Comparison of ENCODE assay signal across 9 mouse cellular contexts in the genomic region with DNA sequence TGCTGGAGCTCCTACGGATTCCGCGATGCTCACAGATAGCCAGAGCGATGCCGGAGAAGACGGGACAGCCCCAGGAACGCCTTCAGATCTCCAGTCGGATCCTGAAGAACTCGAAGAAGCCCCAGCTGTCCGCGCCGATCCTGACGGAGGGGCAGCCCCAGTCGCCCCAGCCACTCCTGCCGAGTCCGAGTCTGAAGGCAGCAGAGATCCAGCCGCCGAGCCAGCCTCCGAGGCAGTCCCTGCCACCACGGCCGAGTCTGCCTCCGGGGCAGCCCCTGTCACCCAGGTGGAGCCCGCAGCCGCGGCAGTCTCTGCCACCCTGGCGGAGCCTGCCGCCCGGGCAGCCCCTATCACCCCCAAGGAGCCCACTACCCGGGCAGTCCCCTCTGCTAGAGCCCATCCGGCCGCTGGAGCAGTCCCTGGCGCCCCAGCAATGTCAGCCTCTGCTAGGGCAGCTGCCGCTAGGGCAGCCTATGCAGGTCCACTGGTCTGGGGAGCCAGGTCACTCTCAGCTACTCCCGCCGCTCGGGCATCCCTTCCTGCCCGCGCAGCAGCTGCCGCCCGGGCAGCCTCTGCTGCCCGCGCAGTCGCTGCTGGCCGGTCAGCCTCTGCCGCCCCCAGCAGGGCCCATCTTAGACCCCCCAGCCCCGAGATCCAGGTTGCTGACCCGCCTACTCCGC. TPM values are rescaled to one million over a fixed set of nuclear protein-coding genes. Genes with fewer than 3 reads are reported as not detected.
DNase-seq lines count a peak whose midpoint lies in the region; ATAC-seq lines count a peak whose summit lies in the region.
"Had no signal": no experiment of that assay in that cellular context is flagged by ENCODE, and none has a peak within 500 bp of the region (broad histone marks: within the 10 kb centered on the region; RNA-seq: fewer than 3 reads in every experiment).

No protein-coding gene starts in this region.

- peaks cover 12% of the 10 kb centered on the region for H3K36me3 ChIP-seq in lung, embryonic 16.5 days (ENCODE audit: control insufficient read depth, insufficient read depth, low read length)
- H3K36me3 ChIP-seq in forebrain, embryonic 14.5 days (ENCODE audit: control insufficient read depth, insufficient read depth, low read length) = no peaks in the 10 kb centered on the region
- peaks cover 51% of the 10 kb centered on the region for H3K36me3 ChIP-seq in limb, embryonic 13.5 days
- no peaks in the 10 kb centered on the region for H3K36me3 ChIP-seq in neural tube, embryonic 15.5 days

- H3K9ac ChIP-seq in lung, embryonic 16.5 days (ENCODE audit: low read length) = peak overlapping the region; percentile 25; the same call in 1 of the 2 replicates
- no peak overlapping the region for H3K9ac ChIP-seq in forebrain, embryonic 14.5 days (ENCODE audit: low read length)
- H3K9ac ChIP-seq in limb, embryonic 13.5 days = peak overlapping the region; percentile 48
- no peak overlapping the region for H3K9ac ChIP-seq in neural tube, embryonic 15.5 days (replicated peaks)

- peaks cover 29% of the 10 kb centered on the region for H3K27me3 ChIP-seq in lung, embryonic 16.5 days (ENCODE audit: control insufficient read depth, insufficient read depth, low read depth, low read length)
- H3K27me3 ChIP-seq in forebrain, embryonic 14.5 days (replicated peaks; ENCODE audit: control insufficient read depth, insufficient read depth, low read length) = peaks cover 37% of the 10 kb centered on the region
- peaks cover 46% of the 10 kb centered on the region for H3K27me3 ChIP-seq in limb, embryonic 13.5 days
- H3K27me3 ChIP-seq in neural tube, embryonic 15.5 days (replicated peaks) = peaks cover 39% of the 10 kb centered on the region

- peaks cover 11% of the 10 kb centered on the region for H3K4me1 ChIP-seq in lung, embryonic 16.5 days (replicated peaks; ENCODE audit: control insufficient read depth, insufficient read depth, low read length)
- H3K4me1 ChIP-seq in forebrain, embryonic 14.5 days (ENCODE audit: control insufficient read depth, insufficient read depth, low read length) = peaks cover 2% of the 10 kb centered on the region; the same call in 1 of the 2 replicates
- H3K4me1 ChIP-seq in limb, embryonic 13.5 days = peaks cover 24% of the 10 kb centered on the region
- H3K4me1 ChIP-seq in neural tube, embryonic 15.5 days = peaks cover 46% of the 10 kb centered on the region

- peak overlapping the region; percentile 39 for H3K4me2 ChIP-seq in lung, embryonic 16.5 days (ENCODE audit: low read depth, low read length)
- H3K4me2 ChIP-seq in forebrain, embryonic 14.5 days (ENCODE audit: low read length) = peak overlapping the region; percentile 32
- H3K4me2 ChIP-seq in limb, embryonic 13.5 days (replicated peaks) = peak overlapping the region; percentile 66
- H3K4me2 ChIP-seq in neural tube, embryonic 15.5 days = peak overlapping the region; percentile 59

- no peak for ATAC-seq in lung, embryonic 16.5 days (ENCODE audit: low read depth)
- no peak for ATAC-seq in forebrain, embryonic 14.5 days
- ATAC-seq in limb, embryonic 13.5 days (ENCODE audit: low FRiP score, low read depth) = no peak
- no peak for ATAC-seq in neural tube, embryonic 15.5 days (ENCODE audit: low FRiP score)
- no peak for ATAC-seq in megakaryocyte progenitor cell, adult 5-6 weeks (replicated peaks; ENCODE audit: poor library complexity)

- peaks cover 64% of the 10 kb centered on the region for H3K9me3 ChIP-seq in lung, embryonic 16.5 days (ENCODE audit: control insufficient read depth, low read length)
- H3K9me3 ChIP-seq in forebrain, embryonic 14.5 days (replicated peaks; ENCODE audit: control insufficient read depth, low read length) = peaks cover 45% of the 10 kb centered on the region
- H3K9me3 ChIP-seq in limb, embryonic 13.5 days = peaks cover 68% of the 10 kb centered on the region
- H3K9me3 ChIP-seq in neural tube, embryonic 15.5 days (replicated peaks) = peaks cover 22% of the 10 kb centered on the region

- 58% methylated on average over 42 of the region's 48 CpGs for WGBS in lung, embryonic 16.5 days
- WGBS in forebrain, embryonic 14.5 days = 53% methylated on average over 48 of the region's 48 CpGs
- WGBS in limb, embryonic 13.5 days = 55% methylated on average over 48 of the region's 48 CpGs
- WGBS in neural tube, embryonic 15.5 days = 50% methylated on average over 48 of the region's 48 CpGs

- no peak overlapping the region for H3K27ac ChIP-seq in lung, embryonic 16.5 days (ENCODE audit: low read length)
- H3K27ac ChIP-seq in forebrain, embryonic 14.5 days (ENCODE audit: low read depth, low read length) = no peak overlapping the region
- no peak overlapping the region for H3K27ac ChIP-seq in limb, embryonic 13.5 days
- H3K27ac ChIP-seq in neural tube, embryonic 15.5 days (replicated peaks) = no peak overlapping the region
- H3K27ac ChIP-seq: layer of hippocampus, adult 2 months had no signal

- peak overlapping the region; percentile 40 for H3K4me3 ChIP-seq in lung, embryonic 16.5 days (ENCODE audit: low read length)
- H3K4me3 ChIP-seq in forebrain, embryonic 14.5 days (ENCODE audit: low read depth, low read length) = peak overlapping the region; percentile 15
- peak overlapping the region; percentile 42 for H3K4me3 ChIP-seq in limb, embryonic 13.5 days
- H3K4me3 ChIP-seq in neural tube, embryonic 15.5 days (replicated peaks) = peak overlapping the region; percentile 33
- H3K4me3 ChIP-seq: layer of hippocampus, adult 2 months had no signal

- DNase-seq in lung, adult 18-20 months = no peak
- no peak for DNase-seq in forebrain, embryonic 14.5 days (ENCODE audit: low spot score)
- DNase-seq in right cerebral cortex, adult 2 months (ENCODE audit: low spot score in 2 of 2) = no peak
- no peak for DNase-seq in thymus, postnatal 0 days (ENCODE audit: low spot score)

RNA-seq across cellular contexts. Expression of gene Gnas, which starts 15.1 kb away (rescaled TPM):
- polyA plus RNA-seq in lung, embryonic 16.5 days (2015; fragmentation: Nextera tagmentation; extraction: Ambion mirVana) = 1,083 and 1,573 TPM in 2 replicates
- polyA plus RNA-seq in forebrain, embryonic 14.5 days (2014; fragmentation: Nextera tagmentation; extraction: Ambion mirVana) = 966 and 1,076 TPM in 2 replicates
- polyA plus RNA-seq in limb, embryonic 13.5 days (2015; fragmentation: Nextera tagmentation; extraction: Ambion mirVana) = 1,943 and 1,947 TPM in 2 replicates
- polyA plus RNA-seq in neural tube, embryonic 15.5 days (2015; fragmentation: Nextera tagmentation; extraction: Ambion mirVana) = 1,725 and 1,770 TPM in 2 replicates
- 564 and 566 TPM in 2 replicates for total RNA-seq in megakaryocyte progenitor cell, adult 5-6 weeks (2015)
- 218 and 221 TPM in 2 replicates for total RNA-seq in megakaryocyte progenitor cell, adult 5-6 weeks (2017)
- 679 TPM in 2 replicates for polyA plus RNA-seq in thymus, postnatal 0 days (2015; fragmentation: Nextera tagmentation; extraction: Ambion mirVana)

RNA-seq across cellular contexts. Expression of gene Gm20721, which starts 47.3 kb away (rescaled TPM):
- polyA plus RNA-seq in lung, embryonic 16.5 days (2015; fragmentation: Nextera tagmentation; extraction: Ambion mirVana) = 16.9 and 55.8 TPM in 2 replicates
- 5.9 and 6.3 TPM in 2 replicates for polyA plus RNA-seq in forebrain, embryonic 14.5 days (2014; fragmentation: Nextera tagmentation; extraction: Ambion mirVana)
- polyA plus RNA-seq in limb, embryonic 13.5 days (2015; fragmentation: Nextera tagmentation; extraction: Ambion mirVana) = 21.5 and 25.3 TPM in 2 replicates
- 17.0 and 19.8 TPM in 2 replicates for polyA plus RNA-seq in neural tube, embryonic 15.5 days (2015; fragmentation: Nextera tagmentation; extraction: Ambion mirVana)
- 0.12 TPM in 1 of 2 replicates, not detected in the other for total RNA-seq in megakaryocyte progenitor cell, adult 5-6 weeks (2015)
- 3.1 and 3.3 TPM in 2 replicates for total RNA-seq in megakaryocyte progenitor cell, adult 5-6 weeks (2017)
- 4.1 and 5.4 TPM in 2 replicates for polyA plus RNA-seq in thymus, postnatal 0 days (2015; fragmentation: Nextera tagmentation; extraction: Ambion mirVana)

Comparison
In these comparisons a context has a peak if more than half of its experiments do, and no peak if none do; other contexts are left out.
1. H3K9ac ChIP-seq: peak in lung, embryonic 16.5 days (single experiment) and limb, embryonic 13.5 days (single experiment); none in forebrain, embryonic 14.5 days (single experiment) and neural tube, embryonic 15.5 days (single experiment).
2. Peak in every context shown above with its lines, with median percentiles within 50 percentile points of each other: H3K4me2 ChIP-seq and H3K4me3 ChIP-seq.